Mouse (Mus musculus) small intestine, adult 2 months (tissue): Measurements from ENCODE around the gene Ap5s1.
"Not testable (repeated sequence)": the region's sequence is repeated elsewhere in the genome, so short reads cannot be mapped to it uniquely, and the experiment has no call there.

Experiments used
- CTCF ChIP-seq: fragments of 200-500 bp; IDR thresholded peaks from 2 replicates; pipeline ENCODE4 v1.5.1; 2012; ENCODE audit warnings: low read depth, mild to moderate bottlenecking, control low read depth, inconsistent platforms, low read length, moderate library complexity, mixed read lengths; ENCODE audit not compliant: insufficient replicate concordance, insufficient read length; ENCODE audit errors: extremely low read depth
- POLR2A ChIP-seq: fragments of 200-500 bp; IDR thresholded peaks from 2 replicates; pipeline ENCODE4 v1.6.1; 2012; ENCODE audit warnings: low read depth, mild to moderate bottlenecking, control low read depth, inconsistent platforms, low read length, moderate library complexity

GRCm38 (mm10) chr2:131226669-131227068, 19.8 kb downstream of the Ap5s1 start:
- not testable (repeated sequence) for TF ChIP-seq CTCF, POLR2A
